Mouse (Mus musculus): Measurements from ENCODE around the gene Aif1l.
A peak's percentile ranks its signal among the peaks of the same experiment; 100 is the strongest.

Aif1l gene

GRCm38 (mm10) chr2:31954779-31955181 lies 4.8 kb downstream of the Aif1l start:
- H3K4me1 ChIP-seq (replicated peaks; ENCODE audit: low read depth, low read length): peaks cover 45% of the 10 kb centered on the region
- no peak for TF ChIP-seq NANOG (IDR thresholded peaks at IDR 0.05; ENCODE audit: borderline replicate concordance, low read length)
- no peak for TF ChIP-seq POU5F1 (IDR thresholded peaks at IDR 0.05; ENCODE audit: borderline replicate concordance, low read length)
- TF ChIP-seq CTCF (conservative IDR thresholded peaks at IDR 0.05; ENCODE audit: low read length): no peak
- no peaks in the 10 kb centered on the region for H3K9me3 ChIP-seq (ENCODE audit: low read length)
- no peak overlapping the region for H3K4me3 ChIP-seq (replicated peaks; ENCODE audit: low read length)
- H3K27me3 ChIP-seq (ENCODE audit: insufficient read depth, low read length): peaks cover 37% of the 10 kb centered on the region
- H3K36me3 ChIP-seq (ENCODE audit: insufficient read depth, low read length): no peaks in the 10 kb centered on the region

GRCm38 (mm10) chr2:31955686-31956085 lies 5.7 kb downstream of the Aif1l start:
- H3K36me3 ChIP-seq (ENCODE audit: insufficient read depth, low read length): no peaks in the 10 kb centered on the region
- H3K9me3 ChIP-seq (ENCODE audit: low read length): no peaks in the 10 kb centered on the region
- no peak overlapping the region for H3K4me3 ChIP-seq (replicated peaks; ENCODE audit: low read length)
- H3K4me1 ChIP-seq (replicated peaks; ENCODE audit: low read depth, low read length): peaks cover 50% of the 10 kb centered on the region
- TF ChIP-seq CTCF (conservative IDR thresholded peaks at IDR 0.05; ENCODE audit: low read length) (no peak), POU5F1 (IDR thresholded peaks at IDR 0.05; ENCODE audit: borderline replicate concordance, low read length) (no peak), NANOG (IDR thresholded peaks at IDR 0.05; ENCODE audit: borderline replicate concordance, low read length) (no peak)
- H3K27me3 ChIP-seq (ENCODE audit: insufficient read depth, low read length): peaks cover 29% of the 10 kb centered on the region

- Histone ChIP-seq H3K36me3 (ENCODE audit: insufficient read depth, low read length) (no peaks in the 10 kb centered on the region), H3K9me3 (ENCODE audit: low read length) (no peaks in the 10 kb centered on the region), H3K4me3 (replicated peaks; ENCODE audit: low read length) (no peak overlapping the region), H3K27me3 (ENCODE audit: insufficient read depth, low read length) (peaks cover 14% of the 10 kb centered on the region), H3K4me1 (replicated peaks; ENCODE audit: low read depth, low read length) (peaks cover 58% of the 10 kb centered on the region)
- no peak for TF ChIP-seq POU5F1 (IDR thresholded peaks at IDR 0.05; ENCODE audit: borderline replicate concordance, low read length)
- TF ChIP-seq NANOG (IDR thresholded peaks at IDR 0.05; ENCODE audit: borderline replicate concordance, low read length): no peak
- TF ChIP-seq CTCF (conservative IDR thresholded peaks at IDR 0.05; ENCODE audit: low read length): no peak
These were observed 7.3 kb downstream of the Aif1l start for GRCm38 (mm10) chr2:31957211-31957610.

GRCm38 (mm10) chr2:31960986-31961385 lies 11.0 kb downstream of the Aif1l start:
- TF ChIP-seq NANOG (IDR thresholded peaks at IDR 0.05; ENCODE audit: borderline replicate concordance, low read length): no peak
- TF ChIP-seq CTCF (conservative IDR thresholded peaks at IDR 0.05; ENCODE audit: low read length): no peak
- TF ChIP-seq POU5F1 (IDR thresholded peaks at IDR 0.05; ENCODE audit: borderline replicate concordance, low read length): no peak
- peaks cover 52% of the 10 kb centered on the region for H3K4me1 ChIP-seq (replicated peaks; ENCODE audit: low read depth, low read length)
- H3K9me3 ChIP-seq (ENCODE audit: low read length): no peaks in the 10 kb centered on the region
- no peaks in the 10 kb centered on the region for H3K27me3 ChIP-seq (ENCODE audit: insufficient read depth, low read length)
- H3K4me3 ChIP-seq (replicated peaks; ENCODE audit: low read length): peak overlapping the region; percentile 49
- H3K36me3 ChIP-seq (ENCODE audit: insufficient read depth, low read length): no peaks in the 10 kb centered on the region

GRCm38 (mm10) chr2:31961791-31962222 lies 11.9 kb downstream of the Aif1l start:
- peaks cover 47% of the 10 kb centered on the region for H3K4me1 ChIP-seq (replicated peaks; ENCODE audit: low read depth, low read length)
- no peaks in the 10 kb centered on the region for H3K36me3 ChIP-seq (ENCODE audit: insufficient read depth, low read length)
- no peaks in the 10 kb centered on the region for H3K9me3 ChIP-seq (ENCODE audit: low read length)
- TF ChIP-seq POU5F1 (IDR thresholded peaks at IDR 0.05; ENCODE audit: borderline replicate concordance, low read length): no peak
- no peak for TF ChIP-seq NANOG (IDR thresholded peaks at IDR 0.05; ENCODE audit: borderline replicate concordance, low read length)
- TF ChIP-seq CTCF (conservative IDR thresholded peaks at IDR 0.05; ENCODE audit: low read length): no peak
- H3K27me3 ChIP-seq (ENCODE audit: insufficient read depth, low read length): no peaks in the 10 kb centered on the region
- peak overlapping the region; percentile 49 for H3K4me3 ChIP-seq (replicated peaks; ENCODE audit: low read length)

- Histone ChIP-seq H3K27me3 (ENCODE audit: insufficient read depth, low read length) (no peaks in the 10 kb centered on the region), H3K4me1 (replicated peaks; ENCODE audit: low read depth, low read length) (peaks cover 47% of the 10 kb centered on the region), H3K9me3 (ENCODE audit: low read length) (no peaks in the 10 kb centered on the region), H3K4me3 (replicated peaks; ENCODE audit: low read length) (no peak overlapping the region), H3K36me3 (ENCODE audit: insufficient read depth, low read length) (no peaks in the 10 kb centered on the region)
- TF ChIP-seq POU5F1 (IDR thresholded peaks at IDR 0.05; ENCODE audit: borderline replicate concordance, low read length) (no peak), NANOG (IDR thresholded peaks at IDR 0.05; ENCODE audit: borderline replicate concordance, low read length) (no peak), CTCF (conservative IDR thresholded peaks at IDR 0.05; ENCODE audit: low read length) (peak; percentile 15; the same call in 1 of the 2 replicates)
These were observed 12.7 kb downstream of the Aif1l start for GRCm38 (mm10) chr2:31962501-31963224.

GRCm38 (mm10) chr2:31963491-31963890 lies 13.6 kb downstream of the Aif1l start:
- H3K36me3 ChIP-seq (ENCODE audit: insufficient read depth, low read length): no peaks in the 10 kb centered on the region
- no peaks in the 10 kb centered on the region for H3K27me3 ChIP-seq (ENCODE audit: insufficient read depth, low read length)
- TF ChIP-seq POU5F1 (IDR thresholded peaks at IDR 0.05; ENCODE audit: borderline replicate concordance, low read length) (no peak), CTCF (conservative IDR thresholded peaks at IDR 0.05; ENCODE audit: low read length) (no peak), NANOG (IDR thresholded peaks at IDR 0.05; ENCODE audit: borderline replicate concordance, low read length) (no peak)
- H3K4me3 ChIP-seq (replicated peaks; ENCODE audit: low read length): no peak overlapping the region
- H3K9me3 ChIP-seq (ENCODE audit: low read length): no peaks in the 10 kb centered on the region
- peaks cover 53% of the 10 kb centered on the region for H3K4me1 ChIP-seq (replicated peaks; ENCODE audit: low read depth, low read length)

GRCm38 (mm10) chr2:31964191-31964590 lies 14.3 kb downstream of the Aif1l start:
- no peaks in the 10 kb centered on the region for H3K9me3 ChIP-seq (ENCODE audit: low read length)
- no peak overlapping the region for H3K4me3 ChIP-seq (replicated peaks; ENCODE audit: low read length)
- peaks cover 60% of the 10 kb centered on the region for H3K4me1 ChIP-seq (replicated peaks; ENCODE audit: low read depth, low read length)
- no peaks in the 10 kb centered on the region for H3K36me3 ChIP-seq (ENCODE audit: insufficient read depth, low read length)
- H3K27me3 ChIP-seq (ENCODE audit: insufficient read depth, low read length): no peaks in the 10 kb centered on the region
- TF ChIP-seq CTCF (conservative IDR thresholded peaks at IDR 0.05; ENCODE audit: low read length) (no peak), NANOG (IDR thresholded peaks at IDR 0.05; ENCODE audit: borderline replicate concordance, low read length) (no peak), POU5F1 (IDR thresholded peaks at IDR 0.05; ENCODE audit: borderline replicate concordance, low read length) (no peak)

Data from E14TG2a.4 (cell line).